Comparison of ENCODE assay signal across 9 mouse cellular contexts in the genomic region with DNA sequence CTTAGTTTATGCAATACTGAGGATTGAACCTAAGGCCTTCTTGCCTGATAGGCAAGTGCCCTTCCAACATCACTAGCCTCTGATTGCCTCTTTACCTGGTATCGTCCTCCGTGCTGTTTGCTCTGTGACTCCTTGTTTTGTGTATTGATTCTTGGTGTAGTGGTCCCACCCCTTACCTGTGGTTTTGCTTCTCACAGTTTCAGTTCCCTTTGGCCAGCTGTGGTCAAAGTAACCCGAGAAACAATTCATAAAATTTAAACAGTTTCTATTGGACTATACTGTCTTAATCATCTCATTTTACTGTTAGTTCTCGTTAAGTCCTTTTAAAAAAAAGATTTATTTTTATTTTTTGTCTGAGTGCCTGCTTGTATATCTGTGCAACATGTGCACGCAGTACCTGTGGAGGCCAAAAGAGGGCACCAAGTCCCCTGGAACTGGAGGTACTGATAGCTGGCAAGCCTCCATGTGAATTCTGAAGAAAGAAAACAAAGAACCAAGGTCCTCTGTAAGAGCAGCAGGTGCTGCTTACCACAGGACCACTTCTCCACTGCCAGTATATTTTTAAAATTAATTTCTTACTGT.
DNase-seq lines count a peak whose midpoint lies in the region; ATAC-seq and TF ChIP-seq lines count a peak whose summit lies in the region.
"Had no signal": no experiment of that assay in that cellular context is flagged by ENCODE, and none has a peak within 500 bp of the region (broad histone marks: within the 10 kb centered on the region; RNA-seq: fewer than 3 reads in every experiment).

No protein-coding gene starts in this region.

- no peak overlapping the region for H3K9ac ChIP-seq in heart, adult 2 months (ENCODE audit: low read depth, low read length)
- no peak overlapping the region for H3K9ac ChIP-seq in forebrain, postnatal 0 days
- H3K9ac ChIP-seq in neural tube, embryonic 14.5 days (replicated peaks; ENCODE audit: low read depth, low read length) = no peak overlapping the region
- H3K9ac ChIP-seq: embryonic facial prominence, embryonic 12.5 days had no signal

- TF ChIP-seq POLR2A in heart, adult 2 months (IDR thresholded peaks at IDR 0.05; ENCODE audit: insufficient read depth, low read depth, low read length) = no peak
- no peak for TF ChIP-seq POLR2A in bone marrow, adult 2 months (IDR thresholded peaks at IDR 0.05; ENCODE audit: borderline replicate concordance, control insufficient read depth, low read depth, low read length)

- no peaks in the 10 kb centered on the region for H3K9me3 ChIP-seq in forebrain, postnatal 0 days (ENCODE audit: low read length)
- no peaks in the 10 kb centered on the region for H3K9me3 ChIP-seq in neural tube, embryonic 14.5 days (ENCODE audit: control insufficient read depth, low read length)
- H3K9me3 ChIP-seq: embryonic facial prominence, embryonic 12.5 days had no signal

- 61% methylated on average over 5 of the region's 5 CpGs for WGBS in heart, adult 2 months
- 30% methylated on average over 5 of the region's 5 CpGs for WGBS in bone marrow, adult 2 months
- 69% methylated on average over 5 of the region's 5 CpGs for WGBS in forebrain, postnatal 0 days
- WGBS in neural tube, embryonic 14.5 days = 71% methylated on average over 5 of the region's 5 CpGs

- no peak overlapping the region for H3K27ac ChIP-seq in heart, adult 2 months
- H3K27ac ChIP-seq in bone marrow, adult 2 months (ENCODE audit: control insufficient read depth, insufficient read depth, low read depth, low read length, poor library complexity) = no peak overlapping the region
- H3K27ac ChIP-seq in forebrain, postnatal 0 days (ENCODE audit: low read depth, low read length) = no peak overlapping the region
- no peak overlapping the region for H3K27ac ChIP-seq in neural tube, embryonic 14.5 days (ENCODE audit: low read depth, low read length)
- H3K27ac ChIP-seq: embryonic facial prominence, embryonic 12.5 days had no signal

- TF ChIP-seq EP300 in heart, adult 2 months (IDR thresholded peaks at IDR 0.05; ENCODE audit: insufficient read depth, low read depth, low read length) = no peak

- ATAC-seq in forebrain, postnatal 0 days = no peak; the same call in 1 of the 2 replicates
- 0 out of 2 replicates have a peak, but pooled peaks have one; percentile 34 for ATAC-seq in neural tube, embryonic 14.5 days (ENCODE audit: low read depth)

- H3K4me1 ChIP-seq in heart, adult 2 months (ENCODE audit: control insufficient read depth, insufficient read depth, low read length) = no peaks in the 10 kb centered on the region
- no peaks in the 10 kb centered on the region for H3K4me1 ChIP-seq in bone marrow, adult 2 months (ENCODE audit: control insufficient read depth, insufficient read depth, low read length)
- no peaks in the 10 kb centered on the region for H3K4me1 ChIP-seq in forebrain, postnatal 0 days (ENCODE audit: insufficient read depth)
- H3K4me1 ChIP-seq in neural tube, embryonic 14.5 days (ENCODE audit: control insufficient read depth, insufficient read depth, low read length) = no peaks in the 10 kb centered on the region
- H3K4me1 ChIP-seq: embryonic facial prominence, embryonic 12.5 days had no signal

- intact Hi-C loops in heart, adult 2 months (cut with DNase I) = no loop called here
- intact Hi-C loops in left cerebral cortex, postnatal 14 days (cut with DNase I) = no loop called here

- H3K27me3 ChIP-seq in heart, adult 2 months (ENCODE audit: control insufficient read depth, insufficient read depth, low read length) = no peaks in the 10 kb centered on the region
- H3K27me3 ChIP-seq in forebrain, postnatal 0 days (ENCODE audit: insufficient read depth, low read length) = no peaks in the 10 kb centered on the region
- H3K27me3 ChIP-seq in neural tube, embryonic 14.5 days (ENCODE audit: control insufficient read depth, insufficient read depth, low read length) = no peaks in the 10 kb centered on the region
- H3K27me3 ChIP-seq: embryonic facial prominence, embryonic 12.5 days had no signal

- DNase-seq in heart, adult 2 months = peak; percentile 5 to 20
- DNase-seq in heart, adult 8-10 months (ENCODE audit: low spot score) = no peak
- DNase-seq in B cell, adult 2 months = peak; percentile 8 to 22
- DNase-seq in forebrain, postnatal 0 days = peak; percentile 71
- DNase-seq in left cerebral cortex, postnatal 14 days (ENCODE audit: low spot score in 2 of 2) = peak; percentile 49 to 62
- no peak for DNase-seq in urinary bladder, postnatal 25 days (ENCODE audit: low spot score)

- peak; percentile 67 for TF ChIP-seq CTCF in heart, adult 2 months (IDR thresholded peaks at IDR 0.05)
- TF ChIP-seq CTCF in bone marrow, adult 2 months (IDR thresholded peaks at IDR 0.05; ENCODE audit: control insufficient read depth, insufficient read depth, low read length) = peak; percentile 51
- peak; percentile 68 for TF ChIP-seq CTCF in forebrain, postnatal 0 days (IDR thresholded peaks at IDR 0.05; ENCODE audit: low read depth)

- H3K36me3 ChIP-seq in heart, adult 2 months (ENCODE audit: control insufficient read depth, insufficient read depth, low read length) = no peaks in the 10 kb centered on the region
- no peaks in the 10 kb centered on the region for H3K36me3 ChIP-seq in forebrain, postnatal 0 days (ENCODE audit: insufficient read depth)
- H3K36me3 ChIP-seq in neural tube, embryonic 14.5 days (ENCODE audit: control insufficient read depth, insufficient read depth, low read length) = no peaks in the 10 kb centered on the region
- H3K36me3 ChIP-seq: embryonic facial prominence, embryonic 12.5 days had no signal

- H3K4me2 ChIP-seq in forebrain, postnatal 0 days (ENCODE audit: low read depth) = no peak overlapping the region
- no peak overlapping the region for H3K4me2 ChIP-seq in neural tube, embryonic 14.5 days (ENCODE audit: low read depth, low read length)
- H3K4me2 ChIP-seq: embryonic facial prominence, embryonic 12.5 days had no signal

- H3K4me3 ChIP-seq in heart, adult 2 months = no peak overlapping the region
- no peak overlapping the region for H3K4me3 ChIP-seq in bone marrow, adult 2 months (replicated peaks; ENCODE audit: control insufficient read depth, low read depth, low read length)
- H3K4me3 ChIP-seq in forebrain, postnatal 0 days (ENCODE audit: low read depth, low read length) = no peak overlapping the region
- no peak overlapping the region for H3K4me3 ChIP-seq in neural tube, embryonic 14.5 days (ENCODE audit: low read depth, low read length)
- H3K4me3 ChIP-seq: embryonic facial prominence, embryonic 12.5 days had no signal

- H3K79me2 ChIP-seq in heart, adult 2 months (replicated peaks; ENCODE audit: control insufficient read depth, insufficient read depth, low read length) = no peaks in the 10 kb centered on the region

Comparison
In these comparisons a context has a peak if more than half of its experiments do, and no peak if none do; other contexts are left out.
1. DNase-seq: peak in heart, adult 2 months (2 of 2), B cell, adult 2 months (2 of 2), forebrain, postnatal 0 days (single experiment) and left cerebral cortex, postnatal 14 days (2 of 2); none in heart, adult 8-10 months (single experiment) and urinary bladder, postnatal 25 days (single experiment).
2. Peak in every context shown above with its lines, with median percentiles within 50 percentile points of each other: CTCF ChIP-seq.